Mouse (Mus musculus): ENCODE measurements around the gene Oprm1. TPM values are rescaled to one million over a fixed set of nuclear protein-coding genes. Genes with fewer than 3 reads are reported as not detected.
"Not testable (repeated sequence)": the region's sequence is repeated elsewhere in the genome, so short reads cannot be mapped to it uniquely, and the experiment has no call there.

Oprm1 gene
- polyA plus RNA-seq, 1 experiment from 2014 or later: 0.40 TPM

- Histone ChIP-seq H3K9ac (ENCODE audit: low read length) (no peak overlapping the region), H3K9me3 (replicated peaks; ENCODE audit: control insufficient read depth, low read length) (no peaks in the 10 kb centered on the region), H3K4me3 (replicated peaks; ENCODE audit: low read length) (no peak overlapping the region), H3K4me2 (ENCODE audit: low read depth, low read length) (no peak overlapping the region), H3K4me1 (ENCODE audit: control insufficient read depth, insufficient read depth, low read length) (no peaks in the 10 kb centered on the region), H3K27ac (ENCODE audit: low read length) (no peak overlapping the region), H3K27me3 (ENCODE audit: control insufficient read depth, insufficient read depth, low read length) (no peaks in the 10 kb centered on the region), H3K36me3 (ENCODE audit: control insufficient read depth, insufficient read depth, low read length) (no peaks in the 10 kb centered on the region)
- WGBS: 62% methylated on average over 1 of the region's 1 CpGs
- ATAC-seq (ENCODE audit: insufficient read depth, low FRiP score): no peak
Observed at GRCm38 (mm10) chr10:6842225-6842624, 83.9 kb downstream of the Oprm1 start.

- H3K9ac ChIP-seq (ENCODE audit: low read length): no peak overlapping the region
- no peaks in the 10 kb centered on the region for H3K36me3 ChIP-seq (ENCODE audit: control insufficient read depth, insufficient read depth, low read length)
- H3K4me3 ChIP-seq (replicated peaks; ENCODE audit: low read length): no peak overlapping the region
- H3K4me2 ChIP-seq (ENCODE audit: low read depth, low read length): no peak overlapping the region
- WGBS: 67% methylated on average over 1 of the region's 1 CpGs
- no peaks in the 10 kb centered on the region for H3K9me3 ChIP-seq (replicated peaks; ENCODE audit: control insufficient read depth, low read length)
- no peak overlapping the region for H3K27ac ChIP-seq (ENCODE audit: low read length)
- H3K4me1 ChIP-seq (ENCODE audit: control insufficient read depth, insufficient read depth, low read length): no peaks in the 10 kb centered on the region
- H3K27me3 ChIP-seq (ENCODE audit: control insufficient read depth, insufficient read depth, low read length): no peaks in the 10 kb centered on the region
- no peak for ATAC-seq (ENCODE audit: insufficient read depth, low FRiP score)
Observed at GRCm38 (mm10) chr10:6846283-6846682, 88.0 kb downstream of the Oprm1 start.

GRCm38 (mm10) chr10:6848162-6848754 is 90.0 kb downstream of the Oprm1 start:
- Histone ChIP-seq H3K4me2 (ENCODE audit: low read depth, low read length) (no peak overlapping the region), H3K4me3 (replicated peaks; ENCODE audit: low read length) (no peak overlapping the region), H3K4me1 (ENCODE audit: control insufficient read depth, insufficient read depth, low read length) (no peaks in the 10 kb centered on the region), H3K9me3 (replicated peaks; ENCODE audit: control insufficient read depth, low read length) (no peaks in the 10 kb centered on the region), H3K27me3 (ENCODE audit: control insufficient read depth, insufficient read depth, low read length) (no peaks in the 10 kb centered on the region), H3K27ac (ENCODE audit: low read length) (no peak overlapping the region), H3K9ac (ENCODE audit: low read length) (no peak overlapping the region), H3K36me3 (ENCODE audit: control insufficient read depth, insufficient read depth, low read length) (no peaks in the 10 kb centered on the region)
- no peak for ATAC-seq (ENCODE audit: insufficient read depth, low FRiP score)
- WGBS: 54% methylated on average over 7 of the region's 7 CpGs

GRCm38 (mm10) chr10:6848834-6849233 is 90.5 kb downstream of the Oprm1 start:
- H3K27ac ChIP-seq (ENCODE audit: low read length): no peak overlapping the region
- 62% methylated on average over 2 of the region's 2 CpGs for WGBS
- no peaks in the 10 kb centered on the region for H3K27me3 ChIP-seq (ENCODE audit: control insufficient read depth, insufficient read depth, low read length)
- no peaks in the 10 kb centered on the region for H3K9me3 ChIP-seq (replicated peaks; ENCODE audit: control insufficient read depth, low read length)
- no peak for ATAC-seq (ENCODE audit: insufficient read depth, low FRiP score)
- H3K4me2 ChIP-seq (ENCODE audit: low read depth, low read length): no peak overlapping the region
- H3K36me3 ChIP-seq (ENCODE audit: control insufficient read depth, insufficient read depth, low read length): no peaks in the 10 kb centered on the region
- no peaks in the 10 kb centered on the region for H3K4me1 ChIP-seq (ENCODE audit: control insufficient read depth, insufficient read depth, low read length)
- H3K4me3 ChIP-seq (replicated peaks; ENCODE audit: low read length): no peak overlapping the region
- H3K9ac ChIP-seq (ENCODE audit: low read length): no peak overlapping the region

GRCm38 (mm10) chr10:6855812-6856211 is 97.5 kb downstream of the Oprm1 start:
- Histone ChIP-seq H3K9ac (ENCODE audit: low read length) (no peak overlapping the region), H3K27ac (ENCODE audit: low read length) (no peak overlapping the region)
- WGBS: 84% methylated on average over 3 of the region's 3 CpGs

DNA sequence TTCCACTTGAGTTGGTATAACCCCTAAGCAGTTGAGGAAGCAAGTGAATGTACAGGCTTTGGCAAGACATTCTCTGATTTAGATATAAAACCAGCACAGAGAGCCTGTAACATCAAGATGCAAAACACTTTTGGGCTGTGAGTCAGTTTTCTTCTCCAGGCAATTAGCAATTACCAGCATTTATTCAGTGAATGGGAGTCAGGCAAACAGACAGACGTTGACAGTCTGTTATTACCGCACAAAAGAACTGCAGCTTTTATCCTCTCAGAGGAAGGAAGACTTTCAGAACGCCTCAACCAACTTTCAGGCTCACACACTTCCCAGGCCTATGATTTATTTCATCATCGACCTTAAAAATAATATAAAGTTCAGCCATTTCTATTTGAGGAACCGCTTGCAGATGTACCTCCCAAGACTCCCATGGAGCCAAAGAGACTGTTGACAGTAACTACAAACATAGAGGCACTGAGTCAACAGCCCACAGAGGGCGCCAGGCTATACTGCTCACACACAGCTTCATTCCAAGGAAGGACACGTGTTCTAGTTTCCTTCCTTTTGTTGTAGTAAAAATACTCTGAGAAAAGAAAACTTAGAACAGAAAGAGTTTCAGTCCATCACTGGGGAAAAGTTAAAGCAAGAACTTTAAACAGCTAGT is 113.2 kb downstream of the Oprm1 start:
- Histone ChIP-seq H3K9ac (ENCODE audit: low read length) (no peak overlapping the region), H3K27me3 (ENCODE audit: control insufficient read depth, insufficient read depth, low read length) (no peaks in the 10 kb centered on the region), H3K9me3 (replicated peaks; ENCODE audit: control insufficient read depth, low read length) (no peaks in the 10 kb centered on the region), H3K36me3 (ENCODE audit: control insufficient read depth, insufficient read depth, low read length) (no peaks in the 10 kb centered on the region), H3K4me2 (ENCODE audit: low read depth, low read length) (no peak overlapping the region), H3K27ac (ENCODE audit: low read length) (no peak overlapping the region), H3K4me1 (ENCODE audit: control insufficient read depth, insufficient read depth, low read length) (no peaks in the 10 kb centered on the region), H3K4me3 (replicated peaks; ENCODE audit: low read length) (no peak overlapping the region)
- ATAC-seq (ENCODE audit: insufficient read depth, low FRiP score): no peak
- WGBS: 77% methylated on average over 7 of the region's 7 CpGs

More at GRCm38 (mm10) chr10:6855812-6856211, 97.5 kb downstream of the Oprm1 start:
- Histone ChIP-seq H3K9me3 (replicated peaks; ENCODE audit: control insufficient read depth, low read length) (no peaks in the 10 kb centered on the region), H3K4me3 (replicated peaks; ENCODE audit: low read length) (no peak overlapping the region), H3K4me2 (ENCODE audit: low read depth, low read length) (no peak overlapping the region), H3K4me1 (ENCODE audit: control insufficient read depth, insufficient read depth, low read length) (no peaks in the 10 kb centered on the region), H3K27me3 (ENCODE audit: control insufficient read depth, insufficient read depth, low read length) (no peaks in the 10 kb centered on the region), H3K36me3 (ENCODE audit: control insufficient read depth, insufficient read depth, low read length) (no peaks in the 10 kb centered on the region)
- no peak for ATAC-seq (ENCODE audit: insufficient read depth, low FRiP score)

GRCm38 (mm10) chr10:6873917-6874316 is 115.6 kb downstream of the Oprm1 start:
- no peak for ATAC-seq (ENCODE audit: insufficient read depth, low FRiP score)
- Histone ChIP-seq H3K4me2 (ENCODE audit: low read depth, low read length) (no peak overlapping the region), H3K27ac (ENCODE audit: low read length) (no peak overlapping the region), H3K9me3 (replicated peaks; ENCODE audit: control insufficient read depth, low read length) (no peaks in the 10 kb centered on the region), H3K9ac (ENCODE audit: low read length) (no peak overlapping the region), H3K4me3 (replicated peaks; ENCODE audit: low read length) (no peak overlapping the region), H3K27me3 (ENCODE audit: control insufficient read depth, insufficient read depth, low read length) (no peaks in the 10 kb centered on the region), H3K4me1 (ENCODE audit: control insufficient read depth, insufficient read depth, low read length) (no peaks in the 10 kb centered on the region), H3K36me3 (ENCODE audit: control insufficient read depth, insufficient read depth, low read length) (no peaks in the 10 kb centered on the region)
- 80% methylated on average over 1 of the region's 1 CpGs for WGBS

GRCm38 (mm10) chr10:6878276-6878881 is 120.1 kb downstream of the Oprm1 start:
- no peak overlapping the region for H3K9ac ChIP-seq (ENCODE audit: low read length)
- no peak overlapping the region for H3K4me3 ChIP-seq (replicated peaks; ENCODE audit: low read length)
- H3K9me3 ChIP-seq (replicated peaks; ENCODE audit: control insufficient read depth, low read length): no peaks in the 10 kb centered on the region
- no peak overlapping the region for H3K27ac ChIP-seq (ENCODE audit: low read length)
- H3K27me3 ChIP-seq (ENCODE audit: control insufficient read depth, insufficient read depth, low read length): no peaks in the 10 kb centered on the region
- no peaks in the 10 kb centered on the region for H3K36me3 ChIP-seq (ENCODE audit: control insufficient read depth, insufficient read depth, low read length)
- no peaks in the 10 kb centered on the region for H3K4me1 ChIP-seq (ENCODE audit: control insufficient read depth, insufficient read depth, low read length)
- ATAC-seq (ENCODE audit: insufficient read depth, low FRiP score): no peak
- 92% methylated on average over 2 of the region's 2 CpGs for WGBS
- no peak overlapping the region for H3K4me2 ChIP-seq (ENCODE audit: low read depth, low read length)

- H3K9ac ChIP-seq (ENCODE audit: low read length); H3K9me3 ChIP-seq (replicated peaks; ENCODE audit: control insufficient read depth, low read length); H3K4me3 ChIP-seq (replicated peaks; ENCODE audit: low read length); H3K4me2 ChIP-seq (ENCODE audit: low read depth, low read length); H3K36me3 ChIP-seq (ENCODE audit: control insufficient read depth, insufficient read depth, low read length); ATAC-seq (ENCODE audit: insufficient read depth, low FRiP score); H3K27ac ChIP-seq (ENCODE audit: low read length); H3K27me3 ChIP-seq (ENCODE audit: control insufficient read depth, insufficient read depth, low read length); H3K4me1 ChIP-seq (ENCODE audit: control insufficient read depth, insufficient read depth, low read length): not testable (repeated sequence)
- WGBS: 88% methylated on average over 1 of the region's 1 CpGs
Observed at GRCm38 (mm10) chr10:6882041-6882440, 123.7 kb downstream of the Oprm1 start.
